Mouse (Mus musculus): ENCODE measurements around the gene Hoxb6.

Hoxb6 gene

DNA sequence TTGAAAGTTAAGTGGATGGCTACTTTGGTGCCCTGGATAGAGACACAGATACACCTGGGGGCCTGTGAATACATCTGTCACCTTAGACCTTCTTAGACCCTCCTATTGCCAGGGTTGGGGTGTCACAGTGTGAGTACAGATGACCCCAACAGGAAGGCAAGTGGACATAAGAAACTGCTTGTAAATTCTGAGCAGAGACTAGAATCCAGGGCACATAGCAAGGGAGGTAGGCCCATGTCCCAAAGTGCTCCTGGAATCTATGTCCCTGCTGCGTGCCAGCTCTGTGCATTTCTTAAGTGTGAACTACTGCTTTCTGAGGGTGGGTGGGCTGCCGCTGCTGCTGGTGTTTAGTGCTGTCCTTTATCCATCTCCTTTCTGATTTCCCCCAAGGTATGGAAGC is 58.5 kb downstream of the Hoxb6 start:
- no peak for DNase-seq (ENCODE audit: low spot score in 2 of 2)
